Mouse (Mus musculus) spleen, adult 2 months (tissue): ENCODE results near the gene Srgap3.

Source experiments
- CTCF ChIP-seq: fragments of 200-500 bp; IDR thresholded peaks from 2 replicates; pipeline ENCODE4 v1.5.1; 2011; ENCODE audit warnings: mild to moderate bottlenecking, inconsistent platforms; ENCODE audit not compliant: insufficient read depth, insufficient read length, insufficient replicate concordance; ENCODE audit errors: extremely low read depth
- POLR2A ChIP-seq: fragments of 200-500 bp; IDR thresholded peaks from 2 replicates; pipeline ENCODE4 v1.6.1; 2011; ENCODE audit warnings: low read depth, low read length, inconsistent platforms

- TF ChIP-seq CTCF (no peak), POLR2A (no peak)
Observed at GRCm38 (mm10) chr6:112862465-112862864, 84.6 kb downstream of the Srgap3 start.
